Mouse (Mus musculus): ENCODE results near the gene Edem1. TPM values are rescaled to one million over a fixed set of nuclear protein-coding genes. Genes with fewer than 3 reads are reported as not detected.

Edem1 gene
- total and polyA plus RNA-seq, 3 experiments: 70.9 to 216 (median 157) TPM

GRCm38 (mm10) chr6:108896525-108897087, 68.2 kb downstream of the Edem1 start:
- Histone ChIP-seq H3K4me2 (ENCODE audit: insufficient read depth, low read depth, poor library complexity, severe bottlenecking) (no peak overlapping the region), H3K9me3 (replicated peaks; ENCODE audit: low read length) (no peaks in the 10 kb centered on the region), H3K36me3 (replicated peaks in 1 of 2; ENCODE audit: control insufficient read depth in 1 of 2, insufficient read depth in 1 of 2, low read length in 1 of 2) (no peaks in the 10 kb centered on the region), H3K4me1 (ENCODE audit: control insufficient read depth in 1 of 2, insufficient read depth in 2 of 2) (peaks cover 0 to 15% of the 10 kb centered on the region in 2 experiments; a peak in 3 of 4 replicates), H3K4me3 (replicated peaks in 1 of 3; ENCODE audit: low read depth in 2 of 3, low read length in 2 of 3, poor library complexity in 1 of 3) (no peak overlapping the region), H3K9ac (ENCODE audit: insufficient read depth, low read depth) (no peak overlapping the region), H3K27ac (ENCODE audit: insufficient read depth, low read depth) (no peak overlapping the region), H3K27me3 (replicated peaks) (no peaks in the 10 kb centered on the region), H3K79me2 (replicated peaks; ENCODE audit: control insufficient read depth, extremely low read depth, insufficient read depth, poor library complexity, severe bottlenecking) (no peaks in the 10 kb centered on the region)
- in situ Hi-C loops (cut with MboI; ENCODE audit: low pct_ligation_motif_present, low pct_unique_long_range_greater_than_20kb, low sequenced_read_pairs) (no loop called here), dilution Hi-C loops (cut with MboI; ENCODE audit: extremely low pct_ligation_motif_present, extremely low pct_unique_long_range_greater_than_20kb, low sequenced_read_pairs) (no loop called here)
- no peak for DNase-seq (ENCODE audit: extremely low read depth)
- TF ChIP-seq USF1 (IDR thresholded peaks at IDR 0.05; ENCODE audit: low read depth, low read length) (no peak), ZKSCAN1 (IDR thresholded peaks at IDR 0.05; ENCODE audit: borderline replicate concordance, low read depth, low read length) (no peak), ZMIZ1 (IDR thresholded peaks at IDR 0.05; ENCODE audit: low read depth, low read length) (no peak), CTCF (conservative IDR thresholded peaks at IDR 0.05 in 1 of 2, IDR thresholded peaks at IDR 0.05 in 1 of 2; ENCODE audit: low read depth in 2 of 2, low read length in 2 of 2) (no peak), ZNF384 (IDR thresholded peaks at IDR 0.05; ENCODE audit: low read depth, low read length) (no peak), E2F4 (IDR thresholded peaks at IDR 0.05; ENCODE audit: insufficient replicate concordance, low read depth, low read length) (no peak), GABPA (IDR thresholded peaks at IDR 0.05; ENCODE audit: insufficient replicate concordance, low read depth, low read length) (no peak), TBP (conservative IDR thresholded peaks at IDR 0.05; ENCODE audit: low read depth, low read length) (no peak), TCF12 (IDR thresholded peaks at IDR 0.05; ENCODE audit: low read depth, low read length) (no peak), PAX5 (IDR thresholded peaks at IDR 0.05; ENCODE audit: low read length) (no peak), RCOR1 (conservative IDR thresholded peaks at IDR 0.05; ENCODE audit: low read depth, low read length) (no peak)

- no peaks in the 10 kb centered on the region for H3K36me3 ChIP-seq (replicated peaks in 1 of 2; ENCODE audit: control insufficient read depth in 1 of 2, insufficient read depth in 1 of 2, low read length in 1 of 2)
- H3K9ac ChIP-seq (ENCODE audit: insufficient read depth, low read depth): no peak overlapping the region
- no peak overlapping the region for H3K27ac ChIP-seq (ENCODE audit: insufficient read depth, low read depth)
- no peaks in the 10 kb centered on the region for H3K27me3 ChIP-seq (replicated peaks)
- in situ Hi-C loops (cut with MboI; ENCODE audit: low pct_ligation_motif_present, low pct_unique_long_range_greater_than_20kb, low sequenced_read_pairs) (no loop called here), dilution Hi-C loops (cut with MboI; ENCODE audit: extremely low pct_ligation_motif_present, extremely low pct_unique_long_range_greater_than_20kb, low sequenced_read_pairs) (no loop called here)
- peaks cover 0 to 26% of the 10 kb centered on the region in 2 experiments; a peak in 3 of 4 replicates for H3K4me1 ChIP-seq (ENCODE audit: control insufficient read depth in 1 of 2, insufficient read depth in 2 of 2)
- no peak overlapping the region for H3K4me2 ChIP-seq (ENCODE audit: insufficient read depth, low read depth, poor library complexity, severe bottlenecking)
- TF ChIP-seq MXI1 (IDR thresholded peaks at IDR 0.05; ENCODE audit: low read depth, low read length): no peak
- no peak for TF ChIP-seq NRF1 (IDR thresholded peaks at IDR 0.05; ENCODE audit: low read depth, low read length)
- TF ChIP-seq SMC3 (IDR thresholded peaks at IDR 0.05; ENCODE audit: low read depth, low read length): no peak
- no peak for TF ChIP-seq ZC3H11A (IDR thresholded peaks at IDR 0.05; ENCODE audit: low read depth, low read length)
- no peak for TF ChIP-seq CHD2 (IDR thresholded peaks at IDR 0.05; ENCODE audit: low read length)
- no peak for TF ChIP-seq EP300 (IDR thresholded peaks at IDR 0.05; ENCODE audit: low read length)
- TF ChIP-seq PAX5 (IDR thresholded peaks at IDR 0.05; ENCODE audit: low read length): no peak
- TF ChIP-seq ZMIZ1 (IDR thresholded peaks at IDR 0.05; ENCODE audit: low read depth, low read length): no peak
- TF ChIP-seq ZNF384 (IDR thresholded peaks at IDR 0.05; ENCODE audit: low read depth, low read length): no peak
- no peak for TF ChIP-seq GABPA (IDR thresholded peaks at IDR 0.05; ENCODE audit: insufficient replicate concordance, low read depth, low read length)
- no peak for TF ChIP-seq ELF1 (IDR thresholded peaks at IDR 0.05; ENCODE audit: low read depth, low read length)
- TF ChIP-seq JUN (IDR thresholded peaks at IDR 0.05; ENCODE audit: insufficient read depth, low read depth, low read length): no peak
- no peak for TF ChIP-seq USF1 (IDR thresholded peaks at IDR 0.05; ENCODE audit: low read depth, low read length)
- no peak for TF ChIP-seq RAD21 (IDR thresholded peaks at IDR 0.05; ENCODE audit: low read depth, low read length)
- TF ChIP-seq UBTF (IDR thresholded peaks at IDR 0.05; ENCODE audit: low read depth, low read length): no peak
- TF ChIP-seq CHD1 (IDR thresholded peaks at IDR 0.05; ENCODE audit: low read depth, low read length): no peak
- TF ChIP-seq MAZ (IDR thresholded peaks at IDR 0.05; ENCODE audit: low read depth, low read length): no peak
- no peak for TF ChIP-seq KAT2A (IDR thresholded peaks at IDR 0.05; ENCODE audit: insufficient replicate concordance, low read length)
- H3K9me3 ChIP-seq (replicated peaks; ENCODE audit: low read length): no peaks in the 10 kb centered on the region
- DNase-seq (ENCODE audit: extremely low read depth): no peak
- H3K79me2 ChIP-seq (replicated peaks; ENCODE audit: control insufficient read depth, extremely low read depth, insufficient read depth, poor library complexity, severe bottlenecking): no peaks in the 10 kb centered on the region
- H3K4me3 ChIP-seq (replicated peaks in 1 of 3; ENCODE audit: low read depth in 2 of 3, low read length in 2 of 3, poor library complexity in 1 of 3): no peak overlapping the region
These were observed 70.8 kb downstream of the Edem1 start for GRCm38 (mm10) chr6:108899231-108899630.
